Mouse (Mus musculus) kidney, embryonic 14.5 days (tissue): ENCODE data around the gene Dlg2. TPM values are rescaled to one million over a fixed set of nuclear protein-coding genes. Genes with fewer than 3 reads are reported as not detected.

Experiments
- ATAC-seq: fragments of 200-750 bp; cut with Nextera tagmentation; 2 replicates; pipeline ENCODE4 v1.8.0; 2017; ENCODE audit warnings: moderate number of reproducible peaks, mild to moderate bottlenecking, moderate TSS enrichment, moderate library complexity; ENCODE audit not compliant: low FRiP score, low TSS enrichment
- H3K27ac ChIP-seq: fragments of 300-500 bp; sonication (generic); 2 replicates; pipeline ENCODE4 v1.5.1; 2014; ENCODE audit warnings: low read depth, mild to moderate bottlenecking, low read length, moderate library complexity, mixed read lengths
- H3K27me3 ChIP-seq: fragments of 300-500 bp; sonication (generic); 2 replicates; pipeline ENCODE4 v1.6.1; 2014; ENCODE audit warnings: mild to moderate bottlenecking, low read length; ENCODE audit not compliant: control insufficient read depth, insufficient read depth
- H3K36me3 ChIP-seq: fragments of 300-500 bp; sonication (generic); 2 replicates; pipeline ENCODE4 v1.6.1; 2014; ENCODE audit warnings: low read length, mixed read lengths; ENCODE audit not compliant: control insufficient read depth, insufficient read depth
- H3K4me1 ChIP-seq: fragments of 300-500 bp; sonication (generic); 2 replicates; pipeline ENCODE4 v1.6.1; 2014; ENCODE audit warnings: low read length, mixed read lengths; ENCODE audit not compliant: control insufficient read depth, insufficient read depth
- H3K4me2 ChIP-seq: fragments of 300-500 bp; sonication (generic); replicated peaks from 2 replicates; pipeline ENCODE4 v1.6.1; 2014; ENCODE audit warnings: low read depth, mild to moderate bottlenecking, low read length
- H3K4me3 ChIP-seq: fragments of 300-500 bp; sonication (generic); 2 replicates; pipeline ENCODE4 v1.5.1; 2014; ENCODE audit warnings: mild to moderate bottlenecking, low read length
- H3K9ac ChIP-seq: fragments of 300-500 bp; sonication (generic); 2 replicates; pipeline ENCODE4 v1.6.1; 2014; ENCODE audit warnings: low read depth, mild to moderate bottlenecking, low read length, moderate library complexity
- H3K9me3 ChIP-seq: fragments of 300-500 bp; sonication (generic); 2 replicates; pipeline ENCODE4 v1.6.1; 2016; ENCODE audit warnings: low read length; ENCODE audit not compliant: control insufficient read depth
- WGBS: fragments of 180-500 bp; shearing (Covaris S2); extraction: QIAGEN DNeasy Blood & Tissue Kit; methylation state at CpG from one replicate; pipeline ENCODE4 v1.1.7; 2014; 5-methylcytosine and 5-hydroxymethylcytosine counted together
- polyA plus RNA-seq: library from polyadenylated mRNA; unstranded; fragments of >200 nt; fragmentation: Nextera tagmentation; extraction: Ambion mirVana; gene quantifications from 2 replicates; pipeline ENCODE4 v1.2.1, GENCODE M21; 2014

The Dlg2 gene
- polyA plus RNA-seq, 1 experiment from 2014 or later: 0.97 TPM

GRCm38 (mm10) chr7:90982069-90982468 lies 505.6 kb downstream of the Dlg2 start:
- H3K9ac ChIP-seq: no peak overlapping the region

GRCm38 (mm10) chr7:91010655-91011054 lies 534.2 kb downstream of the Dlg2 start:
- ATAC-seq: no peak
- no peaks in the 10 kb centered on the region for H3K9me3 ChIP-seq
- H3K9ac ChIP-seq: no peak overlapping the region
- H3K27ac ChIP-seq: no peak overlapping the region
- 81% methylated on average over 2 of the region's 2 CpGs for WGBS
- H3K36me3 ChIP-seq: no peaks in the 10 kb centered on the region
- no peaks in the 10 kb centered on the region for H3K27me3 ChIP-seq
- H3K4me1 ChIP-seq: no peaks in the 10 kb centered on the region
- H3K4me3 ChIP-seq: no peak overlapping the region
- no peak overlapping the region for H3K4me2 ChIP-seq

More at GRCm38 (mm10) chr7:90982069-90982468, 505.6 kb downstream of the Dlg2 start:
- Histone ChIP-seq H3K27me3 (no peaks in the 10 kb centered on the region), H3K4me3 (no peak overlapping the region), H3K4me2 (no peak overlapping the region), H3K36me3 (no peaks in the 10 kb centered on the region), H3K27ac (no peak overlapping the region), H3K9me3 (no peaks in the 10 kb centered on the region), H3K4me1 (no peaks in the 10 kb centered on the region)
- ATAC-seq: no peak

- Histone ChIP-seq H3K9me3 (no peaks in the 10 kb centered on the region), H3K36me3 (no peaks in the 10 kb centered on the region), H3K4me1 (no peaks in the 10 kb centered on the region), H3K27ac (no peak overlapping the region), H3K4me3 (no peak overlapping the region), H3K4me2 (no peak overlapping the region), H3K9ac (no peak overlapping the region), H3K27me3 (no peaks in the 10 kb centered on the region)
- 82% methylated on average over 4 of the region's 4 CpGs for WGBS
- no peak for ATAC-seq
Measured at GRCm38 (mm10) chr7:91044998-91045741, 568.7 kb downstream of the Dlg2 start.

GRCm38 (mm10) chr7:91045742-91046098 lies 569.2 kb downstream of the Dlg2 start:
- Histone ChIP-seq H3K4me2 (no peak overlapping the region), H3K4me1 (no peaks in the 10 kb centered on the region), H3K4me3 (no peak overlapping the region), H3K27me3 (no peaks in the 10 kb centered on the region), H3K9me3 (no peaks in the 10 kb centered on the region), H3K36me3 (no peaks in the 10 kb centered on the region), H3K27ac (no peak overlapping the region), H3K9ac (no peak overlapping the region)
- ATAC-seq: no peak
- WGBS: 98% methylated on average over 1 of the region's 1 CpGs

GRCm38 (mm10) chr7:91063297-91064040 lies 587.0 kb downstream of the Dlg2 start:
- no peak for ATAC-seq
- Histone ChIP-seq H3K4me3 (no peak overlapping the region), H3K27me3 (no peaks in the 10 kb centered on the region), H3K4me2 (no peak overlapping the region), H3K27ac (no peak overlapping the region), H3K4me1 (no peaks in the 10 kb centered on the region), H3K9me3 (no peaks in the 10 kb centered on the region), H3K9ac (no peak overlapping the region), H3K36me3 (no peaks in the 10 kb centered on the region)
- WGBS: 63% methylated on average over 12 of the region's 12 CpGs

GRCm38 (mm10) chr7:91071751-91072707 lies 595.6 kb downstream of the Dlg2 start:
- Histone ChIP-seq H3K4me3 (no peak overlapping the region), H3K27ac (no peak overlapping the region), H3K4me2 (no peak overlapping the region), H3K36me3 (no peaks in the 10 kb centered on the region), H3K27me3 (no peaks in the 10 kb centered on the region), H3K9me3 (no peaks in the 10 kb centered on the region), H3K9ac (no peak overlapping the region), H3K4me1 (no peaks in the 10 kb centered on the region)
- 80% methylated on average over 9 of the region's 9 CpGs for WGBS
- ATAC-seq: no peak

GRCm38 (mm10) chr7:91086071-91086470 lies 609.6 kb downstream of the Dlg2 start:
- ATAC-seq: no peak
- Histone ChIP-seq H3K4me2 (no peak overlapping the region), H3K9me3 (no peaks in the 10 kb centered on the region), H3K4me3 (no peak overlapping the region), H3K4me1 (no peaks in the 10 kb centered on the region), H3K27me3 (peaks cover 5% of the 10 kb centered on the region), H3K36me3 (no peaks in the 10 kb centered on the region), H3K27ac (no peak overlapping the region), H3K9ac (no peak overlapping the region)
- WGBS: 64% methylated on average over 2 of the region's 2 CpGs

- Histone ChIP-seq H3K36me3 (no peaks in the 10 kb centered on the region), H3K4me3 (no peak overlapping the region), H3K9ac (no peak overlapping the region), H3K27me3 (peaks cover 5% of the 10 kb centered on the region), H3K4me1 (no peaks in the 10 kb centered on the region), H3K4me2 (no peak overlapping the region), H3K9me3 (no peaks in the 10 kb centered on the region), H3K27ac (no peak overlapping the region)
- no peak for ATAC-seq
- 26% methylated on average over 6 of the region's 6 CpGs for WGBS
Measured at GRCm38 (mm10) chr7:91089211-91089930, 612.9 kb downstream of the Dlg2 start.
